16 mouse cellular contexts compared by ENCODE assay signal in genomic region chr5:110801036-110801624, GRCm38 (mm10). TPM values are rescaled to one million over a fixed set of nuclear protein-coding genes. Genes with fewer than 3 reads are reported as not detected.
DNase-seq lines count a peak whose midpoint lies in the region; ATAC-seq and TF ChIP-seq lines count a peak whose summit lies in the region.
"Had no signal": no experiment of that assay in that cellular context is flagged by ENCODE, and none has a peak within 500 bp of the region (broad histone marks: within the 10 kb centered on the region; RNA-seq: fewer than 3 reads in every experiment).

No protein-coding gene starts in this region.

- no peak for TF ChIP-seq CTCF in liver, adult 2 months (IDR thresholded peaks at IDR 0.05; ENCODE audit: low read depth, low read length)
- no peak for TF ChIP-seq CTCF in intestine, postnatal 0 days (IDR thresholded peaks at IDR 0.05; ENCODE audit: low read depth)

- no peak for TF ChIP-seq POLR2A in liver, adult 2 months (IDR thresholded peaks at IDR 0.05; ENCODE audit: extremely low read depth, insufficient read depth, low read length)

- 85% methylated on average over 3 of the region's 3 CpGs for WGBS in heart, embryonic 16.5 days
- WGBS in heart, embryonic 12.5 days, result 92% methylated on average over 3 of the region's 3 CpGs
- 33% methylated on average over 3 of the region's 3 CpGs for WGBS in liver, adult 2 months
- 80% methylated on average over 3 of the region's 3 CpGs for WGBS in liver, embryonic 12.5 days (ENCODE audit: insufficient replicate concordance)
- 88% methylated on average over 3 of the region's 3 CpGs for WGBS in intestine, postnatal 0 days

- H3K27ac ChIP-seq in heart, embryonic 16.5 days (ENCODE audit: low read length), result no peak overlapping the region
- H3K27ac ChIP-seq in heart, embryonic 12.5 days (ENCODE audit: poor library complexity, severe bottlenecking), result no peak overlapping the region
- H3K27ac ChIP-seq in liver, adult 2 months (replicated peaks; ENCODE audit: insufficient read depth, low read depth, low read length), result peak overlapping the region; percentile 79
- no peak overlapping the region for H3K27ac ChIP-seq in liver, embryonic 12.5 days
- no peak overlapping the region for H3K27ac ChIP-seq in intestine, postnatal 0 days (ENCODE audit: low read depth, low read length)

- H3K4me3 ChIP-seq in heart, embryonic 16.5 days (ENCODE audit: low read length), result no peak overlapping the region
- H3K4me3 ChIP-seq in heart, embryonic 12.5 days, result no peak overlapping the region
- no peak overlapping the region for H3K4me3 ChIP-seq in liver, adult 2 months (ENCODE audit: insufficient read depth, low read depth, low read length)
- no peak overlapping the region for H3K4me3 ChIP-seq in liver, embryonic 12.5 days
- H3K4me3 ChIP-seq in intestine, postnatal 0 days (ENCODE audit: low read depth, low read length), result no peak overlapping the region

- H3K27me3 ChIP-seq in heart, embryonic 16.5 days (ENCODE audit: control insufficient read depth, insufficient read depth, low read length), result no peaks in the 10 kb centered on the region
- no peaks in the 10 kb centered on the region for H3K27me3 ChIP-seq in heart, embryonic 12.5 days (replicated peaks)
- no peaks in the 10 kb centered on the region for H3K27me3 ChIP-seq in liver, adult 2 months (ENCODE audit: control insufficient read depth, insufficient read depth, low read length)
- no peaks in the 10 kb centered on the region for H3K27me3 ChIP-seq in liver, embryonic 12.5 days (replicated peaks)
- no peaks in the 10 kb centered on the region for H3K27me3 ChIP-seq in intestine, postnatal 0 days (replicated peaks; ENCODE audit: control insufficient read depth, insufficient read depth, low read length)
- H3K27me3 ChIP-seq: CH12.LX had no signal

- H3K9ac ChIP-seq in heart, embryonic 16.5 days (ENCODE audit: low read length), result 0 out of 2 replicates have a peak overlapping the region, but pooled peaks have one; percentile 17
- H3K9ac ChIP-seq in heart, embryonic 12.5 days, result no peak overlapping the region
- peak overlapping the region; percentile 56 for H3K9ac ChIP-seq in liver, adult 2 months (ENCODE audit: low read depth, low read length)
- no peak overlapping the region for H3K9ac ChIP-seq in liver, embryonic 12.5 days
- H3K9ac ChIP-seq in intestine, postnatal 0 days (ENCODE audit: low read depth, low read length), result no peak overlapping the region; the same call in 1 of the 2 replicates
- H3K9ac ChIP-seq: forebrain, postnatal 0 days had no signal

- H3K4me1 ChIP-seq in heart, embryonic 16.5 days (ENCODE audit: control insufficient read depth, insufficient read depth, low read length), result peaks cover 28% of the 10 kb centered on the region
- peaks cover 28% of the 10 kb centered on the region for H3K4me1 ChIP-seq in heart, embryonic 12.5 days (replicated peaks)
- H3K4me1 ChIP-seq in liver, adult 2 months (ENCODE audit: control insufficient read depth, insufficient read depth, low read length), result peaks cover 56% of the 10 kb centered on the region
- peaks cover 73% of the 10 kb centered on the region for H3K4me1 ChIP-seq in liver, embryonic 12.5 days
- no peaks in the 10 kb centered on the region for H3K4me1 ChIP-seq in intestine, postnatal 0 days (replicated peaks; ENCODE audit: control insufficient read depth, insufficient read depth, low read length)

- no peak overlapping the region for H3K4me2 ChIP-seq in heart, embryonic 16.5 days (ENCODE audit: low read depth, low read length)
- H3K4me2 ChIP-seq in heart, embryonic 12.5 days, result no peak overlapping the region
- no peak overlapping the region for H3K4me2 ChIP-seq in liver, embryonic 12.5 days
- no peak overlapping the region for H3K4me2 ChIP-seq in intestine, postnatal 0 days (replicated peaks; ENCODE audit: low read depth)
- H3K4me2 ChIP-seq: midbrain, embryonic 11.5 days had no signal

- peaks cover 24% of the 10 kb centered on the region for H3K36me3 ChIP-seq in heart, embryonic 16.5 days (ENCODE audit: control insufficient read depth, insufficient read depth)
- H3K36me3 ChIP-seq in heart, embryonic 12.5 days, result peaks cover 58% of the 10 kb centered on the region
- H3K36me3 ChIP-seq in liver, adult 2 months (ENCODE audit: control insufficient read depth, insufficient read depth, low read length), result peaks cover 14% of the 10 kb centered on the region; the same call in 1 of the 2 replicates
- H3K36me3 ChIP-seq in liver, embryonic 12.5 days, result peaks cover 85% of the 10 kb centered on the region
- peaks cover 40% of the 10 kb centered on the region for H3K36me3 ChIP-seq in intestine, postnatal 0 days (ENCODE audit: control insufficient read depth, insufficient read depth)

- no peaks in the 10 kb centered on the region for H3K9me3 ChIP-seq in heart, embryonic 16.5 days (replicated peaks; ENCODE audit: control insufficient read depth, low read length)
- H3K9me3 ChIP-seq in heart, embryonic 12.5 days (replicated peaks), result no peaks in the 10 kb centered on the region
- no peaks in the 10 kb centered on the region for H3K9me3 ChIP-seq in liver, embryonic 12.5 days (replicated peaks)
- H3K9me3 ChIP-seq in intestine, postnatal 0 days (ENCODE audit: control insufficient read depth), result no peaks in the 10 kb centered on the region

- ATAC-seq in heart, embryonic 16.5 days (replicated peaks; ENCODE audit: extremely low read depth, insufficient read depth, low FRiP score), result no peak
- ATAC-seq in heart, embryonic 12.5 days (ENCODE audit: insufficient number of reproducible peaks, low FRiP score), result no peak
- no peak for ATAC-seq in liver, embryonic 12.5 days
- peak; percentile 46 for ATAC-seq in intestine, postnatal 0 days
- ATAC-seq: forebrain, postnatal 0 days had no signal

- DNase-seq in liver, adult 2 months (ENCODE audit: extremely low read depth, low read depth, low spot score), result peak; percentile 89
- peak; percentile 67 for DNase-seq in cerebellum, adult 9-11 months
- DNase-seq in adipocyte (ENCODE audit: low spot score), result no peak
- DNase-seq in thymus, adult 18-20 months, result no peak
- DNase-seq: adrenal gland, postnatal 10 days; forebrain, postnatal 0 days; gastrocnemius, postnatal 25 days; heart, postnatal 14 days; left cerebral cortex, postnatal 4 days; lung, postnatal 10 days had no signal

- peaks cover 7% of the 10 kb centered on the region; the same call in 1 of the 2 replicates for H3K79me2 ChIP-seq in liver, adult 2 months (ENCODE audit: control insufficient read depth, insufficient read depth, low read length)

RNA-seq across cellular contexts. Expression of gene Ulk1, which starts 8.8 kb away (rescaled TPM):
- 10.0 and 13.1 TPM in 2 replicates for polyA plus RNA-seq in heart, embryonic 16.5 days (2015; fragmentation: Nextera tagmentation; extraction: Ambion mirVana)
- 17.4 TPM in 2 replicates for polyA plus RNA-seq in heart, embryonic 12.5 days (2016; fragmentation: Nextera tagmentation; extraction: Ambion mirVana)
- 29.0 and 38.7 TPM in 2 replicates for total RNA-seq in liver, adult 2 months (2014; rRNA removed)
- 33.8 and 44.4 TPM in 2 replicates for polyA plus RNA-seq in liver, adult 2 months (2012; rRNA removed)
- polyA plus RNA-seq in liver, embryonic 12.5 days (2016; fragmentation: Nextera tagmentation; extraction: Ambion mirVana), result 10.8 and 11.5 TPM in 2 replicates
- 6.0 and 6.4 TPM in 2 replicates for polyA plus RNA-seq in intestine, postnatal 0 days (2015; fragmentation: Nextera tagmentation; extraction: Ambion mirVana)

RNA-seq across cellular contexts. Expression of gene Pus1, which starts 20.7 kb away (rescaled TPM):
- polyA plus RNA-seq in heart, embryonic 16.5 days (2015; fragmentation: Nextera tagmentation; extraction: Ambion mirVana), result 31.3 and 33.9 TPM in 2 replicates
- 33.8 and 37.8 TPM in 2 replicates for polyA plus RNA-seq in heart, embryonic 12.5 days (2016; fragmentation: Nextera tagmentation; extraction: Ambion mirVana)
- 11.6 and 14.5 TPM in 2 replicates for total RNA-seq in liver, adult 2 months (2014; rRNA removed)
- 14.5 and 19.2 TPM in 2 replicates for polyA plus RNA-seq in liver, adult 2 months (2012; rRNA removed)
- polyA plus RNA-seq in liver, embryonic 12.5 days (2016; fragmentation: Nextera tagmentation; extraction: Ambion mirVana), result 48.7 and 50.7 TPM in 2 replicates
- polyA plus RNA-seq in intestine, postnatal 0 days (2015; fragmentation: Nextera tagmentation; extraction: Ambion mirVana), result 30.5 and 32.1 TPM in 2 replicates

RNA-seq across cellular contexts. Expression of gene Ep400, which starts 30.6 kb away (rescaled TPM):
- 26.0 and 28.9 TPM in 2 replicates for polyA plus RNA-seq in heart, embryonic 16.5 days (2015; fragmentation: Nextera tagmentation; extraction: Ambion mirVana)
- 32.1 and 32.7 TPM in 2 replicates for polyA plus RNA-seq in heart, embryonic 12.5 days (2016; fragmentation: Nextera tagmentation; extraction: Ambion mirVana)
- 15.2 and 23.4 TPM in 2 replicates for total RNA-seq in liver, adult 2 months (2014; rRNA removed)
- polyA plus RNA-seq in liver, adult 2 months (2012; rRNA removed), result 11.4 and 15.4 TPM in 2 replicates
- polyA plus RNA-seq in liver, embryonic 12.5 days (2016; fragmentation: Nextera tagmentation; extraction: Ambion mirVana), result 23.9 and 28.5 TPM in 2 replicates
- polyA plus RNA-seq in intestine, postnatal 0 days (2015; fragmentation: Nextera tagmentation; extraction: Ambion mirVana), result 11.0 and 13.1 TPM in 2 replicates

RNA-seq across cellular contexts. Expression of gene Hscb, which starts 38.4 kb away (rescaled TPM):
- 22.5 and 23.1 TPM in 2 replicates for polyA plus RNA-seq in heart, embryonic 16.5 days (2015; fragmentation: Nextera tagmentation; extraction: Ambion mirVana)
- 32.3 and 33.4 TPM in 2 replicates for polyA plus RNA-seq in heart, embryonic 12.5 days (2016; fragmentation: Nextera tagmentation; extraction: Ambion mirVana)
- total RNA-seq in liver, adult 2 months (2014; rRNA removed), result 5.7 and 11.2 TPM in 2 replicates
- 5.0 and 6.6 TPM in 2 replicates for polyA plus RNA-seq in liver, adult 2 months (2012; rRNA removed)
- 47.2 and 52.4 TPM in 2 replicates for polyA plus RNA-seq in liver, embryonic 12.5 days (2016; fragmentation: Nextera tagmentation; extraction: Ambion mirVana)
- polyA plus RNA-seq in intestine, postnatal 0 days (2015; fragmentation: Nextera tagmentation; extraction: Ambion mirVana), result 50.0 and 52.2 TPM in 2 replicates

RNA-seq across cellular contexts. Expression of gene Chek2, which starts 38.6 kb away (rescaled TPM):
- 17.1 and 19.0 TPM in 2 replicates for polyA plus RNA-seq in heart, embryonic 16.5 days (2015; fragmentation: Nextera tagmentation; extraction: Ambion mirVana)
- 18.4 and 19.4 TPM in 2 replicates for polyA plus RNA-seq in heart, embryonic 12.5 days (2016; fragmentation: Nextera tagmentation; extraction: Ambion mirVana)
- total RNA-seq in liver, adult 2 months (2014; rRNA removed), result 2.6 and 3.6 TPM in 2 replicates
- polyA plus RNA-seq in liver, adult 2 months (2012; rRNA removed), result 1.5 and 1.6 TPM in 2 replicates
- polyA plus RNA-seq in liver, embryonic 12.5 days (2016; fragmentation: Nextera tagmentation; extraction: Ambion mirVana), result 51.2 and 52.7 TPM in 2 replicates
- polyA plus RNA-seq in intestine, postnatal 0 days (2015; fragmentation: Nextera tagmentation; extraction: Ambion mirVana), result 10.5 and 12.2 TPM in 2 replicates

Comparison
In these comparisons a context has a peak if more than half of its experiments do, and no peak if none do; other contexts are left out.
1. H3K9ac ChIP-seq: peak in heart, embryonic 16.5 days (single experiment) and liver, adult 2 months (single experiment); none in heart, embryonic 12.5 days (single experiment), liver, embryonic 12.5 days (single experiment) and intestine, postnatal 0 days (single experiment).
2. DNase-seq: peak in liver, adult 2 months (single experiment) and cerebellum, adult 9-11 months (single experiment); none in adipocyte (single experiment) and thymus, adult 18-20 months (0 of 2).